Mouse (Mus musculus): ENCODE data around the gene Chd2.

DNA sequence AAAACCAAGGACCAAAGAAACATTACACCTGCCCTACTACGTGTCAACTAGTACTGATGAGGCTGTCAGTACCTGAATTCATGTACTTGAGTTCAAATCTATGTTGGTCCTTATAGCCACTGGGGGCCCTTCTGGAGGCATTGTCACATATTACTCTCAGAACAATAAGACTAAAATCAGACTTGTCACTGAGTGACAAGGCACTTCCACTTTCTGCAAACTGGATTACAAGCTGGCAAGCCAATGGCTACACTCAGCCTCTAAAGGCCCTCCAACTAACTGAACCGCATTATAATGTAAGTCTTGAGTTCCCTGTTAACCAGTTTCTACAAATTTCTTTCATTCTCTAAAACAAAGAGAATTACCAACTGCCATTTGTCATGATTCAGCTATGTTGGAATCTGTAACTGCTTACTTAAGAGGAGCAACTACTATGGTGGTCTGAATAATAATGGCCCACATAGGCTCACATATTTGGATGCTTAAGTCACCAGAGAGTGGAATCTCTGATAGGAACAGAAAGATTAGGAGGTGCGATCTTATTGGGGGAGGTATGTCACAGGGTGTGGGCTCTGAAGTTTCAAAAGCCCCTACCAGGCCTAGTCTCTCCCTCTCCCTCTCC lies 89.3 kb downstream of the Chd2 start:
- TF ChIP-seq POLR2A (IDR thresholded peaks at IDR 0.05; ENCODE audit: insufficient read depth, low read depth, low read length) (no peak), CTCF (IDR thresholded peaks at IDR 0.05) (no peak), EP300 (IDR thresholded peaks at IDR 0.05; ENCODE audit: insufficient read depth, low read depth, low read length) (no peak)

Measured in heart, adult 2 months (tissue).